Mouse (Mus musculus) testis, adult 2 months (tissue): ENCODE measurements around the gene Gc. TPM values are rescaled to one million over a fixed set of nuclear protein-coding genes. Genes with fewer than 3 reads are reported as not detected.
A peak's percentile ranks its signal among the peaks of the same experiment; 100 is the strongest.

Experiments used
- H3K27ac ChIP-seq: fragments of 200-500 bp; 2 replicates; pipeline ENCODE4 v1.5.1; 2012; ENCODE audit warnings: low read depth, low read length; ENCODE audit not compliant: control insufficient read depth, insufficient read depth
- H3K27me3 ChIP-seq: fragments of 200-500 bp; 2 replicates; pipeline ENCODE4 v1.6.1; 2012; ENCODE audit warnings: mild to moderate bottlenecking, low read length, moderate library complexity; ENCODE audit not compliant: control insufficient read depth, insufficient read depth
- H3K36me3 ChIP-seq: fragments of 200-500 bp; 2 replicates; pipeline ENCODE4 v1.6.1; 2012; ENCODE audit warnings: mild to moderate bottlenecking, low read length; ENCODE audit not compliant: control insufficient read depth, insufficient read depth
- H3K4me1 ChIP-seq: fragments of 200-500 bp; 2 replicates; pipeline ENCODE4 v1.6.1; 2012; ENCODE audit warnings: low read length; ENCODE audit not compliant: control insufficient read depth, insufficient read depth
- H3K4me3 ChIP-seq: fragments of 200-500 bp; 2 replicates; pipeline ENCODE4 v1.5.1; 2012; ENCODE audit warnings: low read depth, mild to moderate bottlenecking, low read length, moderate library complexity, mixed read lengths; ENCODE audit not compliant: control insufficient read depth
- CTCF ChIP-seq: fragments of 200-500 bp; IDR thresholded peaks from 2 replicates; pipeline ENCODE4 v1.5.1; 2012; ENCODE audit warnings: low read depth, mild to moderate bottlenecking, inconsistent platforms, low read length, moderate library complexity; ENCODE audit not compliant: control insufficient read depth, insufficient read depth, insufficient replicate concordance
- POLR2A ChIP-seq: fragments of 200-500 bp; IDR thresholded peaks from 2 replicates; pipeline ENCODE4 v1.6.1; 2012; ENCODE audit warnings: low read depth, mild to moderate bottlenecking, inconsistent platforms, low read length, moderate library complexity; ENCODE audit not compliant: control insufficient read depth
- polyA plus RNA-seq: library from polyadenylated mRNA; depleted of rRNA; stranded (reverse); fragments of >200 nt; gene quantifications from 2 replicates; pipeline ENCODE4 v1.2.3, GENCODE M21; 2012; rRNA removed

Gc gene
- 0.12 TPM in 1 of 2 replicates, not detected in the other for polyA plus RNA-seq

DNA sequence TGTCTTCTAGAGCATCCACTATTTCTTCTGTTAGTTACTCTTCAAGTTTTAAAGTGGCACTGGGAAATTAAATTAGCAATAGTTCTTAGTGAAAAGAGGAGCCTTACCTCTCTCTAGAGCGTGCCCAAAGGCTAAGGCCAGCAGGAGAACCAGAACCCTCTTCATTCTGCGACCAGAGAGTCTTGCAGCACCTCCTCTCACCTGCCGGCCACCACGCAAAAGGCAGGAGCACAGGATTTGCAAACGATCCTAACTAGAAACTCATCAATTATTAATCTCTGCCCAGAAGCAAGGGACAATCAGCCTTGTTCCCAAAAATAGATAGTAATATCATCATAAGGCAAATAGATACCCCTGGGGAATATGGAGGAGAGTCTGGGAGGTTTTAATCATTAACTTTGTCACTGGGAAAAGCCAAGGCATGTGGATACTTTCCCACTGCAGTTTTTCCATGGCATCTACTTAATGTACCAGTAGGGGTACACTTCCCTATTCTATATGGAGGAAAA, at the start of gene Gc:
Gc (minus strand) TSS at position 345 of the 509 bp plus-strand sequence.
- TF ChIP-seq CTCF: no peak
- no peak for TF ChIP-seq POLR2A
- H3K27ac ChIP-seq: no peak within 1 kb of the TSS
- peaks cover 5% of the 10 kb centered on the region for H3K4me1 ChIP-seq
- no peaks in the 10 kb centered on the region for H3K27me3 ChIP-seq
- H3K4me3 ChIP-seq: no peak within 1 kb of the TSS
- H3K36me3 ChIP-seq: no peaks in the 10 kb centered on the region

DNA sequence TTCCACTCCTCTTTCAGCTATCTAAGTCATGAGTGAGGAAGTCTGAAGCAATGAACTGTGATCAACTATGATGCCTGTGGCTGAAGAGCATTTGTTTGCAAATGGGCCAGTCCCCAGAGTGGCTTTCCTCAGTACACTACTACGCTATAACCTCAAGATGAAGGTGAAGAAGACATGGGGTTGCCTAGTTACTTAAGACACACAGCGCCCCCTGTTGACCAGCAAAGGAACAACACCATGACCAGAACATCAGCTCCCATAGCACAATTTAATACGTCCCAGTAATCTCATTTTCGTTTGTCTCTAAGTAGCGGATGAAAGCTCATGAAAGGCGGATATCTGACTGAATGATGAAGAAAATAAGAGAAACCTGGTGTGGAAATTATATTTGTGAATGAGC, 42.5 kb upstream of the Gc start:
- Histone ChIP-seq H3K27me3 (no peaks in the 10 kb centered on the region), H3K4me3 (no peak overlapping the region), H3K27ac (no peak overlapping the region), H3K4me1 (0 out of 2 replicates have a peak, but pooled peaks cover 2% of the 10 kb centered on the region), H3K36me3 (no peaks in the 10 kb centered on the region)
- TF ChIP-seq CTCF (peak; percentile 47; the same call in 1 of the 2 replicates), POLR2A (no peak)

DNA sequence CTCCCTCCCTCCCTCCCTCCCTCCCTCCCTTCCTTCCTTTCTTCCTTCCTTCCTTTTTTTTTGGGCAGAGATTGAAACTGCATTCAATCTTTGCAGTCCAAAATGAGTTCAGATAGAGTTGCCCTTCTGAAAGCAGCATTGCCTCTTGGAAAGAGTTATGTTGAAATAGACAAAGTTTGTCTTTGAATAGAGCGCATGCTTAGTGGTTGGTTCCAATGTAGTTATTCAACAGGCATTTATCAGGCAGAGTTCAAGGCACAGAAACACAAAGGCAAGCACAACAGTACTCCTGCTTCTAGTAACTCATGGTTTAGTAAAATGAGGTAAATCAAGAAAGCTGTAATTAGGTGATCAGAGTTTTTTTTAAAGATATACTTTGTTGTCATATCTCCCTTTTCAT, 34.9 kb upstream of the Gc start:
- H3K27ac ChIP-seq: no peak overlapping the region
- no peaks in the 10 kb centered on the region for H3K27me3 ChIP-seq
- no peak overlapping the region for H3K4me3 ChIP-seq
- H3K4me1 ChIP-seq: no peaks in the 10 kb centered on the region
- H3K36me3 ChIP-seq: no peaks in the 10 kb centered on the region
- no peak for TF ChIP-seq CTCF

DNA sequence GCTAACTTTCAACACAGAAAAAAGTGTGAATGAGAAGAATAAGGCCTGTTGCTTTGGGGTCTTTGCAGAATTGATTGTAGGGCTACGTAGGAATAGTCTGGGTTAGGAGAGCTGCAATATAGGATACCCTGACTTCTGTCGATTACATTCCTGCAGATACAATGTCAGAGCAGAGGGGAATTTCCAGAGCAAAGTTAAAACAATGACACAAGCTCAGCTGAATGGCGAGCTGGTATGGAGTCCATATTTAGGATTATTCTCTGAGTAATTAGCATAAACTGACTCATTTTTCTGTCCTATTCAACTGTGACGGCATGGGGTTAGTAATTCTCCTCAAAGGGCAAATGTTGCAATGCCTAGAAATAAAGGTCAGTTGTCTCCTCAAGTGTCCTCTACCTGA, 12.8 kb upstream of the Gc start:
- TF ChIP-seq CTCF: no peak
- TF ChIP-seq POLR2A: no peak

DNA sequence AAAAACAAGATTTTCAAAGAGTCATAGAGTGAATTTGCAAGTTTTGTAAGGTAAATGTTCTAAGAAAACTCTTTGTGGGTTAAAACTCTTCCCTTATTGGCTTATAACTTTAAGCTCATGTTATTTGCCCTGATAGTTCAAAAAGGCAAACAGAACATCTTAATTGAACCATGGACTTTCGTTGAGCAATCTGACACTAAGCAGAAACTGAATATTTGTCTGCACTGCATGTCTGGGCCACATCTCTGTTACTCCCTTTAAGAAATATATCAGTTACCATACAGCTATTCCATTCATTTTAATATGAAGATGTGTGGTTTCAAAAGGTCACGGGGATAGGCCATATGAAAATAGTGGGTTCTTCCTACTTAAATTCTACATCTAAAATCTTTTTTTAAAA, 10.2 kb upstream of the Gc start:
- H3K27me3 ChIP-seq: no peaks in the 10 kb centered on the region
- H3K27ac ChIP-seq: no peak overlapping the region
- no peaks in the 10 kb centered on the region for H3K4me1 ChIP-seq
- TF ChIP-seq CTCF: no peak
- TF ChIP-seq POLR2A: no peak
- no peak overlapping the region for H3K4me3 ChIP-seq
- H3K36me3 ChIP-seq: no peaks in the 10 kb centered on the region

More for the DNA sequence above, 12.8 kb upstream of the Gc start:
- H3K4me3 ChIP-seq: no peak overlapping the region
- no peaks in the 10 kb centered on the region for H3K36me3 ChIP-seq
- H3K27ac ChIP-seq: no peak overlapping the region
- no peaks in the 10 kb centered on the region for H3K27me3 ChIP-seq
- H3K4me1 ChIP-seq: no peaks in the 10 kb centered on the region

DNA sequence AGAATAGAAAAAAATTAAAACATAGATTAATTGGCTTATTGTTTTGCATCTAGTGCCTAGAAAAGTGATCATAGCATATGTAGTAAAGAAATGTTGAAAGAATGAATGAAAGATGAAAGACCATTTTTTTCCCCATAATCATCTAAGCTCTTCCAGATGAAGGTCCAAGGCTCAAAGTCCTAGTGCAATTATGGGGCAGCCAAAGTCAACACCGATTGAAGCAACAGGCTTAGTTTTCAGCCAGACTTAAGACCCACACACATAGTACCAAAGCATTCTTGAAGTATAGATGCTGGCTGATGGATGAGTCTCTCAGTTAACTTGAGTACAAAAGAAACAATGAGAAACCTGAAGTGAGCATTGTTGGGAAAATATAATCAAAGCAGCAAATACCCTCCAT, 9.3 kb upstream of the Gc start:
- no peaks in the 10 kb centered on the region for H3K27me3 ChIP-seq
- TF ChIP-seq CTCF (no peak), POLR2A (no peak)
- no peak overlapping the region for H3K4me3 ChIP-seq
- no peak overlapping the region for H3K27ac ChIP-seq
- no peaks in the 10 kb centered on the region for H3K36me3 ChIP-seq
- H3K4me1 ChIP-seq: no peaks in the 10 kb centered on the region

DNA sequence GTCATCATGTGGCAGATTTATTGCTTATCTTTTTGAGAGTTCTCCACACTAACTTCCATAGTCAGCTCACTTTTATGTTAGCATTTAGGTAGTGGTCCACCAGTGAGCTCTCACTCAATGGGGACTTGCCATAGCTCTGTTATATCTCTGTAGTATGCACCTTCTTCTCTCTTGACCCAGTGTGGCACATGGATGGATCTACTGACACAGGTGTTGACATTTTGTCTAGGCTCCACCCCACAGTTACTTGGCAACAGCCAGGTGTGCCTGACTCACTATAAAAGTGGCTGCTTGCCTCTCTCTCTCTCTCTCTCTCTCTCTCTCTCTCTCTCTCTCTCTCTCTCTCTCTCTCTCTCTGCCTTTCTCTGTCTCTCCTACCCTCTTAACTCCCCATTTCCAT, 8.6 kb upstream of the Gc start:
- Histone ChIP-seq H3K27ac (no peak overlapping the region), H3K27me3 (no peaks in the 10 kb centered on the region), H3K4me1 (no peaks in the 10 kb centered on the region), H3K36me3 (no peaks in the 10 kb centered on the region), H3K4me3 (no peak overlapping the region)
- TF ChIP-seq POLR2A (no peak), CTCF (no peak)

DNA sequence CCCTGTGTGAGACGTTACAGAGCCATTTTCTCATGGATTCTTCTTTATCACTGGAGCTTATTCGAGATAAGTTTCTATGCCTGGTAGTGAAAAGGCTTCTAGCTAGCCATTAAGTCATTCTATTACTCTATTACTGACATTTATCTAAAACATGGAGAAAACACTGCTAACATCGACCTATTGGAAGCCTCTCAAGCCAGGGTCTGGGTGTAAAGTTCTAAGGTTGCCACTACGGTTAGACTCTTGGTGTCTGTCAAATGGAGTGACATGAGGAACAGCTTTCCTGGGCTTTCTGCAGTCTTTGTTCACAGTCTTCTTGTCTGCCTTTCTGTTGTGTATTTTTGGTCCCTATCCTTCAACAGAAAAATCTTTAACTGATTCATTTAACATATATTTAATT, 4.1 kb upstream of the Gc start:
- no peaks in the 10 kb centered on the region for H3K4me1 ChIP-seq
- TF ChIP-seq CTCF (no peak), POLR2A (no peak)
- no peaks in the 10 kb centered on the region for H3K36me3 ChIP-seq
- no peak overlapping the region for H3K27ac ChIP-seq
- no peaks in the 10 kb centered on the region for H3K27me3 ChIP-seq
- H3K4me3 ChIP-seq: no peak overlapping the region
